Mouse (Mus musculus) olfactory bulb, adult 2 months (tissue): ENCODE measurements around the gene Odf3. TPM values are rescaled to one million over a fixed set of nuclear protein-coding genes. Genes with fewer than 3 reads are reported as not detected.
"Not testable (repeated sequence)": the region's sequence is repeated elsewhere in the genome, so short reads cannot be mapped to it uniquely, and the experiment has no call there.

Source experiments
- H3K27ac ChIP-seq: fragments of 200-500 bp; 2 replicates; pipeline ENCODE4 v1.5.1; 2012; ENCODE audit warnings: low read depth, low read length; ENCODE audit not compliant: insufficient read depth
- H3K4me1 ChIP-seq: fragments of 200-500 bp; 2 replicates; pipeline ENCODE4 v1.6.1; 2012; ENCODE audit warnings: low read length; ENCODE audit not compliant: control insufficient read depth, insufficient read depth
- H3K4me3 ChIP-seq: fragments of 200-500 bp; 2 replicates; pipeline ENCODE4 v1.5.1; 2012; ENCODE audit warnings: mild to moderate bottlenecking, low read depth, low read length, moderate library complexity; ENCODE audit not compliant: insufficient read depth
- CTCF ChIP-seq: fragments of 200-500 bp; IDR thresholded peaks from 2 replicates; pipeline ENCODE4 v1.5.1; 2012; ENCODE audit warnings: low read depth, mild to moderate bottlenecking, low read length, moderate library complexity; ENCODE audit not compliant: insufficient read depth
- POLR2A ChIP-seq: fragments of 200-500 bp; IDR thresholded peaks from 2 replicates; pipeline ENCODE4 v1.6.1; 2012; ENCODE audit warnings: mild to moderate bottlenecking, low read depth, low read length, moderate library complexity; ENCODE audit not compliant: insufficient read depth
- WGBS: fragments of 180-500 bp; shearing (Covaris S2); methylation state at CpG from one replicate; pipeline ENCODE4 v1.1.7; 2018; 5-methylcytosine and 5-hydroxymethylcytosine counted together
- polyA plus RNA-seq: library from polyadenylated mRNA; stranded (reverse); fragments of >200 nt; gene quantifications from 2 replicates; pipeline ENCODE4 v1.2.4, GENCODE M21; 2012; ENCODE audit warnings: low replicate concordance; ENCODE audit not compliant: missing spikeins, insufficient read depth, insufficient read length

The Odf3 gene
- polyA plus RNA-seq, 1 experiment = not detected

- TF ChIP-seq CTCF (no peak), POLR2A (no peak)
- H3K4me3 ChIP-seq = no peak overlapping the region
- peaks cover 22% of the 10 kb centered on the region for H3K4me1 ChIP-seq
- H3K27ac ChIP-seq = no peak overlapping the region
- WGBS = 86% methylated on average over 5 of the region's 5 CpGs
These were observed 13.1 kb downstream of the Odf3 start for GRCm38 (mm10) chr7:140860728-140861127.

GRCm38 (mm10) chr7:140864761-140865160 lies 17.2 kb downstream of the Odf3 start:
- Histone ChIP-seq H3K4me1 (no peaks in the 10 kb centered on the region; the same call in 1 of the 2 replicates), H3K4me3 (no peak overlapping the region), H3K27ac (no peak overlapping the region)
- 86% methylated on average over 12 of the region's 12 CpGs for WGBS
- TF ChIP-seq POLR2A (no peak), CTCF (no peak)

GRCm38 (mm10) chr7:140874224-140874623 lies 26.6 kb downstream of the Odf3 start:
- Histone ChIP-seq H3K27ac (no peak overlapping the region), H3K4me1 (no peaks in the 10 kb centered on the region; the same call in 1 of the 2 replicates), H3K4me3 (no peak overlapping the region)
- TF ChIP-seq CTCF (no peak), POLR2A (no peak)
- 59% methylated on average over 4 of the region's 4 CpGs for WGBS

- WGBS = 84% methylated on average over 6 of the region's 6 CpGs
- Histone ChIP-seq H3K27ac (no peak overlapping the region), H3K4me3 (no peak overlapping the region), H3K4me1 (peaks cover 3% of the 10 kb centered on the region; the same call in 1 of the 2 replicates)
- no peak for TF ChIP-seq POLR2A
- no peak for TF ChIP-seq CTCF
These were observed 29.8 kb downstream of the Odf3 start for GRCm38 (mm10) chr7:140877364-140877763.

- Histone ChIP-seq H3K4me1 (peaks cover 3% of the 10 kb centered on the region; the same call in 1 of the 2 replicates), H3K27ac (no peak overlapping the region), H3K4me3 (no peak overlapping the region)
- TF ChIP-seq POLR2A (no peak), CTCF (no peak)
- WGBS = 93% methylated on average over 7 of the region's 7 CpGs
These were observed 31.8 kb downstream of the Odf3 start for GRCm38 (mm10) chr7:140879355-140879754.

- Histone ChIP-seq H3K4me3 (no peak overlapping the region), H3K4me1 (peaks cover 3% of the 10 kb centered on the region; the same call in 1 of the 2 replicates), H3K27ac (no peak overlapping the region)
- TF ChIP-seq CTCF (no peak), POLR2A (no peak)
- WGBS = 77% methylated on average over 3 of the region's 3 CpGs
These were observed 32.8 kb downstream of the Odf3 start for GRCm38 (mm10) chr7:140880419-140880818.

GRCm38 (mm10) chr7:140880865-140881515 lies 33.4 kb downstream of the Odf3 start:
- Histone ChIP-seq H3K4me3 (peak overlapping the region; percentile 93), H3K4me1 (peaks cover 3% of the 10 kb centered on the region; the same call in 1 of the 2 replicates), H3K27ac (peak overlapping the region; percentile 45; the same call in 1 of the 2 replicates)
- no peak for TF ChIP-seq POLR2A
- TF ChIP-seq CTCF = no peak
- WGBS = 8% methylated on average over 8 of the region's 8 CpGs

GRCm38 (mm10) chr7:140881696-140882468 lies 34.3 kb downstream of the Odf3 start, which contains the start of the genes Psmd13 and Sirt3:
Gene Psmd13 (plus strand): TSS chr7:140881968.
Gene Sirt3 (minus strand): TSS chr7:140882309.
- peaks cover 3% of the 10 kb centered on the region; the same call in 1 of the 2 replicates for H3K4me1 ChIP-seq
- TF ChIP-seq POLR2A (peak; percentile 48), CTCF (no peak)
- H3K4me3 ChIP-seq = peak within 1 kb of the TSS; percentile 93
- under 1% methylated on average over 59 of the region's 59 CpGs for WGBS
- peak within 1 kb of the TSS; percentile 75 for H3K27ac ChIP-seq

- no peak for TF ChIP-seq CTCF
- TF ChIP-seq POLR2A = no peak
- Histone ChIP-seq H3K4me1 (peaks cover 3% of the 10 kb centered on the region; the same call in 1 of the 2 replicates), H3K27ac (no peak overlapping the region), H3K4me3 (peak overlapping the region; percentile 93)
- under 1% methylated on average over 12 of the region's 12 CpGs for WGBS
These were observed 34.8 kb downstream of the Odf3 start for GRCm38 (mm10) chr7:140882469-140882803.

GRCm38 (mm10) chr7:140890636-140891035 lies 43.0 kb downstream of the Odf3 start:
- WGBS = 96% methylated on average over 16 of the region's 16 CpGs
- H3K27ac ChIP-seq, H3K4me3 ChIP-seq, H3K4me1 ChIP-seq: not testable (repeated sequence)
